Mouse (Mus musculus) kidney, embryonic 15.5 days (tissue): ENCODE measurements around the gene Mecom. TPM values are rescaled to one million over a fixed set of nuclear protein-coding genes. Genes with fewer than 3 reads are reported as not detected.

Experiments used
- ATAC-seq: fragments of 200-750 bp; cut with Nextera tagmentation; replicated peaks from 2 replicates; pipeline ENCODE4 v1.8.0; 2017; ENCODE audit warnings: moderate TSS enrichment; ENCODE audit not compliant: low FRiP score
- H3K27ac ChIP-seq: fragments of 300-500 bp; sonication (generic); 2 replicates; pipeline ENCODE4 v1.5.1; 2015; ENCODE audit warnings: mild to moderate bottlenecking, inconsistent platforms
- H3K27me3 ChIP-seq: fragments of 300-500 bp; sonication (generic); 2 replicates; pipeline ENCODE4 v1.6.1; 2015; ENCODE audit warnings: inconsistent platforms
- H3K36me3 ChIP-seq: fragments of 300-500 bp; sonication (generic); 2 replicates; pipeline ENCODE4 v1.6.1; 2015; ENCODE audit warnings: inconsistent platforms
- H3K4me1 ChIP-seq: fragments of 300-500 bp; sonication (generic); 2 replicates; pipeline ENCODE4 v1.6.1; 2015; ENCODE audit warnings: inconsistent platforms
- H3K4me2 ChIP-seq: fragments of 300-500 bp; sonication (generic); 2 replicates; pipeline ENCODE4 v1.6.1; 2015; ENCODE audit warnings: moderate library complexity, mild to moderate bottlenecking, inconsistent platforms
- H3K4me3 ChIP-seq: fragments of 300-500 bp; sonication (generic); replicated peaks from 2 replicates; pipeline ENCODE4 v1.5.1; 2015; ENCODE audit warnings: mild to moderate bottlenecking, inconsistent platforms
- H3K9ac ChIP-seq: fragments of 300-500 bp; sonication (generic); 2 replicates; pipeline ENCODE4 v1.6.1; 2015; ENCODE audit warnings: mild to moderate bottlenecking, inconsistent platforms
- H3K9me3 ChIP-seq: fragments of 300-500 bp; sonication (generic); replicated peaks from 2 replicates; pipeline ENCODE4 v1.6.1; 2016; ENCODE audit warnings: inconsistent platforms
- WGBS: fragments of 180-500 bp; shearing (Covaris S2); methylation state at CpG from one replicate; pipeline ENCODE4 v1.1.7; 2015; ENCODE audit warnings: mixed read lengths; 5-methylcytosine and 5-hydroxymethylcytosine counted together
- polyA plus RNA-seq: library from polyadenylated mRNA; unstranded; fragments of >200 nt; fragmentation: Nextera tagmentation; extraction: Ambion mirVana; gene quantifications from 2 replicates; pipeline ENCODE4 v1.2.1, GENCODE M21; 2015

Mecom gene
- polyA plus RNA-seq, 1 experiment from 2014 or later = 66.4 TPM

GRCm38 (mm10) chr3:30512459-30513030 is 35.3 kb downstream of the Mecom start:
- 0 out of 2 replicates have a peak overlapping the region, but pooled peaks have one; percentile 2 for H3K4me3 ChIP-seq
- peaks cover 57% of the 10 kb centered on the region for H3K4me1 ChIP-seq
- peaks cover 68% of the 10 kb centered on the region for H3K27me3 ChIP-seq
- H3K9ac ChIP-seq = no peak overlapping the region
- H3K9me3 ChIP-seq = no peaks in the 10 kb centered on the region
- no peaks in the 10 kb centered on the region for H3K36me3 ChIP-seq
- ATAC-seq = no peak
- 19% methylated on average over 12 of the region's 12 CpGs for WGBS
- H3K27ac ChIP-seq = peak overlapping the region; percentile 59
- H3K4me2 ChIP-seq = peak overlapping the region; percentile 70

GRCm38 (mm10) chr3:30511796-30512195 is 36.0 kb downstream of the Mecom start:
- Histone ChIP-seq H3K4me3 (no peak overlapping the region), H3K4me1 (peaks cover 63% of the 10 kb centered on the region), H3K4me2 (no peak overlapping the region), H3K9ac (no peak overlapping the region), H3K36me3 (no peaks in the 10 kb centered on the region), H3K27ac (no peak overlapping the region), H3K27me3 (peaks cover 67% of the 10 kb centered on the region), H3K9me3 (no peaks in the 10 kb centered on the region)
- WGBS = 34% methylated on average over 7 of the region's 7 CpGs
- no peak for ATAC-seq

GRCm38 (mm10) chr3:30511062-30511640 is 36.7 kb downstream of the Mecom start:
- peaks cover 62% of the 10 kb centered on the region for H3K27me3 ChIP-seq
- H3K4me2 ChIP-seq = peak overlapping the region; percentile 89; the same call in 1 of the 2 replicates
- H3K4me1 ChIP-seq = peaks cover 66% of the 10 kb centered on the region
- no peak overlapping the region for H3K9ac ChIP-seq
- no peaks in the 10 kb centered on the region for H3K36me3 ChIP-seq
- 35% methylated on average over 4 of the region's 4 CpGs for WGBS
- peak overlapping the region; percentile 97 for H3K27ac ChIP-seq
- ATAC-seq = no peak
- H3K9me3 ChIP-seq = no peaks in the 10 kb centered on the region
- no peak overlapping the region for H3K4me3 ChIP-seq

- H3K4me1 ChIP-seq = peaks cover 67% of the 10 kb centered on the region
- no peaks in the 10 kb centered on the region for H3K9me3 ChIP-seq
- 0 out of 2 replicates have a peak overlapping the region, but pooled peaks have one; percentile 82 for H3K9ac ChIP-seq
- peak overlapping the region; percentile 97 for H3K27ac ChIP-seq
- 23% methylated on average over 8 of the region's 8 CpGs for WGBS
- peak overlapping the region; percentile 69; the same call in 1 of the 2 replicates for H3K4me3 ChIP-seq
- H3K36me3 ChIP-seq = no peaks in the 10 kb centered on the region
- peaks cover 62% of the 10 kb centered on the region for H3K27me3 ChIP-seq
- peak overlapping the region; percentile 89 for H3K4me2 ChIP-seq
- no peak for ATAC-seq
Measured at GRCm38 (mm10) chr3:30510646-30511045, 37.2 kb downstream of the Mecom start.

- H3K36me3 ChIP-seq = no peaks in the 10 kb centered on the region
- H3K4me1 ChIP-seq = peaks cover 66% of the 10 kb centered on the region
- H3K9me3 ChIP-seq = no peaks in the 10 kb centered on the region
- WGBS = 2% methylated on average over 16 of the region's 16 CpGs
- peaks cover 62% of the 10 kb centered on the region for H3K27me3 ChIP-seq
- H3K4me2 ChIP-seq = peak overlapping the region; percentile 89
- H3K4me3 ChIP-seq = peak overlapping the region; percentile 69
- peak overlapping the region; percentile 82 for H3K9ac ChIP-seq
- H3K27ac ChIP-seq = peak overlapping the region; percentile 97
- ATAC-seq = no peak
Measured at GRCm38 (mm10) chr3:30510105-30510504, 37.7 kb downstream of the Mecom start.

GRCm38 (mm10) chr3:30508930-30509910 is 38.6 kb downstream of the Mecom start:
- Histone ChIP-seq H3K9me3 (no peaks in the 10 kb centered on the region), H3K4me2 (peak overlapping the region; percentile 89), H3K36me3 (no peaks in the 10 kb centered on the region), H3K4me3 (peak overlapping the region; percentile 69), H3K27ac (peak overlapping the region; percentile 97), H3K9ac (peak overlapping the region; percentile 82), H3K27me3 (peaks cover 63% of the 10 kb centered on the region), H3K4me1 (peaks cover 65% of the 10 kb centered on the region)
- ATAC-seq = peak; percentile 27
- WGBS = under 1% methylated on average over 45 of the region's 55 CpGs

GRCm38 (mm10) chr3:30508296-30508929 is 39.4 kb downstream of the Mecom start:
- Histone ChIP-seq H3K4me1 (peaks cover 62% of the 10 kb centered on the region), H3K36me3 (no peaks in the 10 kb centered on the region), H3K27me3 (peaks cover 71% of the 10 kb centered on the region), H3K4me3 (peak overlapping the region; percentile 69), H3K9me3 (no peaks in the 10 kb centered on the region), H3K4me2 (peak overlapping the region; percentile 89), H3K27ac (peak overlapping the region; percentile 97), H3K9ac (peak overlapping the region; percentile 82)
- ATAC-seq = peak; percentile 83
- WGBS = under 1% methylated on average over 72 of the region's 73 CpGs

- Histone ChIP-seq H3K36me3 (no peaks in the 10 kb centered on the region), H3K4me1 (peaks cover 59% of the 10 kb centered on the region), H3K4me3 (peak overlapping the region; percentile 69), H3K9me3 (no peaks in the 10 kb centered on the region), H3K27me3 (peaks cover 68% of the 10 kb centered on the region), H3K27ac (peak overlapping the region; percentile 97), H3K4me2 (peak overlapping the region; percentile 89), H3K9ac (peak overlapping the region; percentile 82)
- peak; percentile 20 for ATAC-seq
- under 1% methylated on average over 41 of the region's 41 CpGs for WGBS
Measured at GRCm38 (mm10) chr3:30507576-30508295, 40.1 kb downstream of the Mecom start.

- H3K4me3 ChIP-seq = peak overlapping the region; percentile 69
- H3K4me2 ChIP-seq = peak overlapping the region; percentile 89
- no peaks in the 10 kb centered on the region for H3K36me3 ChIP-seq
- H3K9ac ChIP-seq = peak overlapping the region; percentile 82
- ATAC-seq = no peak
- H3K27me3 ChIP-seq = peaks cover 63% of the 10 kb centered on the region
- H3K4me1 ChIP-seq = peaks cover 55% of the 10 kb centered on the region
- H3K27ac ChIP-seq = peak overlapping the region; percentile 97
- under 1% methylated on average over 22 of the region's 22 CpGs for WGBS
- H3K9me3 ChIP-seq = no peaks in the 10 kb centered on the region
Measured at GRCm38 (mm10) chr3:30507028-30507575, 40.7 kb downstream of the Mecom start.

- Histone ChIP-seq H3K9me3 (no peaks in the 10 kb centered on the region), H3K4me2 (peak overlapping the region; percentile 89), H3K9ac (peak overlapping the region; percentile 82), H3K4me1 (peaks cover 55% of the 10 kb centered on the region), H3K27ac (peak overlapping the region; percentile 97), H3K27me3 (peaks cover 61% of the 10 kb centered on the region), H3K4me3 (peak overlapping the region; percentile 69), H3K36me3 (no peaks in the 10 kb centered on the region)
- WGBS = 7% methylated on average over 17 of the region's 17 CpGs
- ATAC-seq = no peak
Measured at GRCm38 (mm10) chr3:30506329-30507027, 41.3 kb downstream of the Mecom start.
